Mouse (Mus musculus) Patski (cell line): ENCODE measurements around the gene Iyd. TPM values are rescaled to one million over a fixed set of nuclear protein-coding genes. Genes with fewer than 3 reads are reported as not detected.

Experiments used
- ATAC-seq: fragments of 100-300 bp; one replicate; pipeline ENCODE4 v1.8.0; 2021
- CTCF ChIA-PET: fragments of 350-600 bp; sonication (Branson Sonifier 250); formaldehyde crosslinking; loops from one replicate; lab custom pipeline; 2022; ENCODE audit warnings: inconsistent platforms; lab: Charles Lee
- POLR2A ChIA-PET: fragments of 350-600 bp; sonication (Branson Sonifier 250); formaldehyde crosslinking; loops from one replicate; lab custom pipeline; 2022; ENCODE audit warnings: antibody characterized with exemption, inconsistent platforms; lab: Charles Lee
- DNase-seq: peaks from one replicate; pipeline ENCODE4 v3.0.0-alpha.2; 2011; ENCODE audit warnings: low read depth, low spot score
- H3K27me3 ChIP-seq: fragments of 371-371 bp; one replicate; pipeline ENCODE4 v1.5.1; 2021
- CTCF ChIP-seq: fragments of 100-300 bp; IDR thresholded peaks from one replicate; pipeline ENCODE4 v1.5.1; 2021
- in situ Hi-C: fragments of 300-500 bp; cut with MboI; formaldehyde crosslinking; loops from 3 replicates; pipeline ENCODE4 v1.11.1; 2018; ENCODE audit warnings: low pct_unique_long_range_greater_than_20kb, mixed read lengths
- polyA plus RNA-seq: library from polyadenylated mRNA; unstranded; gene quantifications from one replicate; pipeline ENCODE4 v1.2.3, GENCODE M21; 2021

The Iyd gene
- polyA plus RNA-seq, 1 experiment from 2014 or later: not detected

- no peak for DNase-seq
- in situ Hi-C loops: loop anchor here (5.0 kb wide), 2 partner anchors 202 to 408 kb away; no protein-coding TSS in a partner anchor
- no peak for ATAC-seq
- TF ChIP-seq CTCF: peak; percentile 72
- peaks cover under 1% of the 10 kb centered on the region for H3K27me3 ChIP-seq
- ChIA-PET POLR2A (interaction anchor here (0.5 kb wide), 1 partner anchor 329 kb away, joined by 4 read pairs; no protein-coding TSS in a partner anchor), CTCF (interaction anchor here (0.6 to 1.6 kb wide), 2 partner anchors 202 to 206 kb away, joined by 3 to 7 read pairs; no protein-coding TSS in a partner anchor)
These were observed 5.6 kb upstream of the Iyd start for GRCm38 (mm10) chr10:3534445-3534844.

- CTCF ChIA-PET: interaction anchor here (4.1 kb wide), 1 partner anchor 408 kb away, joined by 17 read pairs; no protein-coding TSS in a partner anchor
- ATAC-seq: no peak
- no peak for TF ChIP-seq CTCF
- no peak for DNase-seq
- POLR2A ChIA-PET: no interaction called here
- peaks cover 14% of the 10 kb centered on the region for H3K27me3 ChIP-seq
- in situ Hi-C loops: no loop called here
These were observed 3.7 kb upstream of the Iyd start for GRCm38 (mm10) chr10:3536361-3536760.

- no peak for TF ChIP-seq CTCF
- ChIA-PET POLR2A (interaction anchor here (0.6 kb wide), 1 partner anchor 14 kb away, joined by 3 read pairs; no protein-coding TSS in a partner anchor), CTCF (no interaction called here)
- DNase-seq: no peak
- H3K27me3 ChIP-seq: peaks cover 23% of the 10 kb centered on the region
- in situ Hi-C loops: no loop called here
- ATAC-seq: no peak
These were observed 9.3 kb downstream of the Iyd start for GRCm38 (mm10) chr10:3549384-3549783.

GRCm38 (mm10) chr10:3555128-3555527 is 15.1 kb downstream of the Iyd start:
- in situ Hi-C loops: no loop called here
- POLR2A ChIA-PET: interaction anchor here (0.6 kb wide), 1 partner anchor 233 kb away, joined by 3 read pairs; no protein-coding TSS in a partner anchor
- no peak for ATAC-seq
- peaks cover 10% of the 10 kb centered on the region for H3K27me3 ChIP-seq
- CTCF ChIA-PET: no interaction called here
- no peak for TF ChIP-seq CTCF
- no peak for DNase-seq

- CTCF ChIA-PET: interaction anchor here (1.0 kb wide), 1 partner anchor 25 kb away, joined by 3 read pairs; no protein-coding TSS in a partner anchor
- TF ChIP-seq CTCF: no peak
- ATAC-seq (no peak), DNase-seq (no peak)
- in situ Hi-C loops: no loop called here
- POLR2A ChIA-PET: no interaction called here
- H3K27me3 ChIP-seq: peaks cover 15% of the 10 kb centered on the region
These were observed 16.5 kb downstream of the Iyd start for GRCm38 (mm10) chr10:3556538-3556937.

GRCm38 (mm10) chr10:3559136-3559535 is 19.1 kb downstream of the Iyd start:
- ChIA-PET CTCF (interaction anchor here (1.8 kb wide), 1 partner anchor 9 kb away, joined by 4 read pairs; no protein-coding TSS in a partner anchor), POLR2A (no interaction called here)
- TF ChIP-seq CTCF: no peak

GRCm38 (mm10) chr10:3562165-3562564 is 22.1 kb downstream of the Iyd start:
- CTCF ChIA-PET: interaction anchor here (1.2 to 1.3 kb wide), 2 partner anchors 10 to 382 kb away, joined by 3 read pairs; no protein-coding TSS in a partner anchor
- ATAC-seq: no peak
- POLR2A ChIA-PET: no interaction called here
- H3K27me3 ChIP-seq: peaks cover 12% of the 10 kb centered on the region
- in situ Hi-C loops: no loop called here
- TF ChIP-seq CTCF: peak; percentile 48
- DNase-seq: no peak

More at GRCm38 (mm10) chr10:3559136-3559535, 19.1 kb downstream of the Iyd start:
- in situ Hi-C loops: no loop called here
- no peak for ATAC-seq
- H3K27me3 ChIP-seq: peaks cover 9% of the 10 kb centered on the region
- DNase-seq: no peak

- ChIA-PET CTCF (no interaction called here), POLR2A (no interaction called here)
- peaks cover 18% of the 10 kb centered on the region for H3K27me3 ChIP-seq
- no peak for DNase-seq
- no peak for ATAC-seq
- in situ Hi-C loops: no loop called here
- TF ChIP-seq CTCF: no peak
These were observed 25.1 kb downstream of the Iyd start for GRCm38 (mm10) chr10:3565126-3565525.

GRCm38 (mm10) chr10:3567821-3568220 is 27.8 kb downstream of the Iyd start:
- DNase-seq: no peak
- CTCF ChIA-PET: interaction anchor here (1.0 to 1.2 kb wide), 2 partner anchors 9 to 351 kb away, joined by 3 to 4 read pairs; no protein-coding TSS in a partner anchor
- POLR2A ChIA-PET: no interaction called here

GRCm38 (mm10) chr10:3572723-3573649 is 32.9 kb downstream of the Iyd start:
- CTCF ChIA-PET: interaction anchor here (1.0 to 1.2 kb wide), 2 partner anchors 11 to 371 kb away, joined by 3 read pairs; no protein-coding TSS in a partner anchor
- peak; percentile 63 for TF ChIP-seq CTCF
- POLR2A ChIA-PET: no interaction called here
- in situ Hi-C loops: no loop called here
- DNase-seq (no peak), ATAC-seq (no peak)
- peaks cover 5% of the 10 kb centered on the region for H3K27me3 ChIP-seq

More at GRCm38 (mm10) chr10:3567821-3568220, 27.8 kb downstream of the Iyd start:
- ATAC-seq: no peak
- peaks cover 8% of the 10 kb centered on the region for H3K27me3 ChIP-seq
- TF ChIP-seq CTCF: peak; percentile 40
- in situ Hi-C loops: no loop called here
